Mouse (Mus musculus): ENCODE measurements around the gene Ergic3.
A peak's percentile ranks its signal among the peaks of the same experiment; 100 is the strongest.

Ergic3 gene

GRCm38 (mm10) chr2:156007888-156008532, at the start of gene Ergic3, which contains the start of gene 6430550D23Rik:
Gene Ergic3 (plus strand): TSS chr2:156008045.
Gene 6430550D23Rik (minus strand): TSS chr2:156007977.
- DNase-seq (ENCODE audit: low spot score in 2 of 2), result peak; percentile 95 to 96

GRCm38 (mm10) chr2:155959981-155960380, 47.9 kb upstream of the Ergic3 start:
- DNase-seq (ENCODE audit: low spot score in 2 of 2), result no peak

- no peak for DNase-seq (ENCODE audit: low spot score in 2 of 2)
These were observed 46.0 kb upstream of the Ergic3 start for GRCm38 (mm10) chr2:155961862-155962261.

GRCm38 (mm10) chr2:155962991-155963390, 44.9 kb upstream of the Ergic3 start:
- no peak for DNase-seq (ENCODE audit: low spot score in 2 of 2)

GRCm38 (mm10) chr2:155973348-155973747, 34.5 kb upstream of the Ergic3 start:
- DNase-seq (ENCODE audit: low spot score in 2 of 2), result no peak

GRCm38 (mm10) chr2:155974087-155974731, 33.6 kb upstream of the Ergic3 start:
- no peak for DNase-seq (ENCODE audit: low spot score in 2 of 2)

GRCm38 (mm10) chr2:155979328-155979991, 28.4 kb upstream of the Ergic3 start:
- no peak for DNase-seq (ENCODE audit: low spot score in 2 of 2)

- no peak for DNase-seq (ENCODE audit: low spot score in 2 of 2)
These were observed 22.1 kb upstream of the Ergic3 start for GRCm38 (mm10) chr2:155985776-155986175.

- DNase-seq (ENCODE audit: low spot score in 2 of 2), result no peak
These were observed 20.7 kb upstream of the Ergic3 start for GRCm38 (mm10) chr2:155987131-155987530.

- DNase-seq (ENCODE audit: low spot score in 2 of 2), result no peak
These were observed 18.8 kb upstream of the Ergic3 start for GRCm38 (mm10) chr2:155989085-155989484.

GRCm38 (mm10) chr2:155991151-155991550, 16.7 kb upstream of the Ergic3 start:
- peak in 1 of 2 experiments; percentile 16 for DNase-seq (ENCODE audit: low spot score in 2 of 2)

GRCm38 (mm10) chr2:155991863-155992321, 16.0 kb upstream of the Ergic3 start:
- DNase-seq (ENCODE audit: low spot score in 2 of 2), result peak; percentile 63 to 88

GRCm38 (mm10) chr2:156005393-156005792, 2.5 kb upstream of the Ergic3 start:
- DNase-seq (ENCODE audit: low spot score in 2 of 2), result peak in 1 of 2 experiments; percentile 14

- no peak for DNase-seq (ENCODE audit: low spot score in 2 of 2)
These were observed 10.3 kb downstream of the Ergic3 start for GRCm38 (mm10) chr2:156018106-156018505.

- no peak for DNase-seq (ENCODE audit: low spot score in 2 of 2)
These were observed 13.4 kb downstream of the Ergic3 start for GRCm38 (mm10) chr2:156021219-156021618.

- DNase-seq (ENCODE audit: low spot score in 2 of 2), result no peak
These were observed 13.9 kb downstream of the Ergic3 start for GRCm38 (mm10) chr2:156021765-156022164.

- no peak for DNase-seq (ENCODE audit: low spot score in 2 of 2)
These were observed 17.6 kb downstream of the Ergic3 start for GRCm38 (mm10) chr2:156025482-156025881.

GRCm38 (mm10) chr2:156039390-156039789, 31.5 kb downstream of the Ergic3 start:
- DNase-seq (ENCODE audit: low spot score in 2 of 2), result no peak

- DNase-seq (ENCODE audit: low spot score in 2 of 2), result no peak
These were observed 35.1 kb downstream of the Ergic3 start for GRCm38 (mm10) chr2:156042903-156043302.

- no peak for DNase-seq (ENCODE audit: low spot score in 2 of 2)
These were observed 40.1 kb downstream of the Ergic3 start for GRCm38 (mm10) chr2:156047929-156048328.

- DNase-seq (ENCODE audit: low spot score in 2 of 2), result no peak
These were observed 45.0 kb downstream of the Ergic3 start, which contains the start of gene Fer1l4 for GRCm38 (mm10) chr2:156052816-156053215. Gene Fer1l4 (minus strand): TSS chr2:156052947.
